Mouse (Mus musculus) frontal cortex, postnatal 36 days (tissue): ENCODE measurements around the gene Fastk.
A peak's percentile ranks its signal among the peaks of the same experiment; 100 is the strongest.
"Not testable (repeated sequence)": the region's sequence is repeated elsewhere in the genome, so short reads cannot be mapped to it uniquely, and the experiment has no call there.

Experiments
- DNase-seq, 2 experiments: peaks; one replicate each; pipeline ENCODE4 v3.0.0; 2022; ENCODE audit warnings: low spot score in 2 of 2

The Fastk gene

DNA sequence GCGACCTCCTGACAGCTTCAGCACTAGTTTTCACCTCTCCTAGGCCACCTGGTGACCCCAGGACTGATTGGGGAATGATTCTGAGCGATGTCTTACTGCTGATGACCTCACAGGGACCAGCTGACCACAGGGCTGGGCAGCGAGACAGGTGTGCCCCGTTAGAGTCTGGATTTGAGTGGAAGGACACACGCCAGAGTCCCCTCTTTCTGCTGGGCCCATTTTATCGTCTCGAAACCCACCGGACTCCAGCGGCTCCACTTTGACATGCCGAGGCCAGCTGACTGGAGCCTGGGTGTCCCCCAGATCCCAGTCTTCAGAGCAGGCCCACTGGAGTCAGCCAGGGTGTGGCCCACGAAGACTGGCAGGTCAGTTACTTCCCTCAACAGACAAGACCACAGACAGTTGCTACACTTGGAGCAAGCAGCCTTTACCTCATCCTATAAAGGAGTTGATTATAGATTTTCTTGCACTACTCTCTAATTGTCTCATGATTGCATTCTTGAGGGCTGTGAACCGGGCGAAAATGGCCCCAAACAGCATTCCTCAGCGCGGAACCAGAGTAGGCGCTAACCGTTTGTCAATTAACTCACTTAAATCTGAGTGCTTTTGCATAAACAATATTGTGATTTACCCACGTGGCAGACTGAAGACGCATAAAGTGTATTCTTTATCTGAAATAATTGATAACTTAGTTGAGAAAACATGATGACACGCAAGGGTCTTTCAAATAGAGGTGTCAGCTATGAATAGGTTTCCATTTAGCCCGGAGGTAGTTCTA is 20.9 kb downstream of the Fastk start:
- DNase-seq, result no peak

DNA sequence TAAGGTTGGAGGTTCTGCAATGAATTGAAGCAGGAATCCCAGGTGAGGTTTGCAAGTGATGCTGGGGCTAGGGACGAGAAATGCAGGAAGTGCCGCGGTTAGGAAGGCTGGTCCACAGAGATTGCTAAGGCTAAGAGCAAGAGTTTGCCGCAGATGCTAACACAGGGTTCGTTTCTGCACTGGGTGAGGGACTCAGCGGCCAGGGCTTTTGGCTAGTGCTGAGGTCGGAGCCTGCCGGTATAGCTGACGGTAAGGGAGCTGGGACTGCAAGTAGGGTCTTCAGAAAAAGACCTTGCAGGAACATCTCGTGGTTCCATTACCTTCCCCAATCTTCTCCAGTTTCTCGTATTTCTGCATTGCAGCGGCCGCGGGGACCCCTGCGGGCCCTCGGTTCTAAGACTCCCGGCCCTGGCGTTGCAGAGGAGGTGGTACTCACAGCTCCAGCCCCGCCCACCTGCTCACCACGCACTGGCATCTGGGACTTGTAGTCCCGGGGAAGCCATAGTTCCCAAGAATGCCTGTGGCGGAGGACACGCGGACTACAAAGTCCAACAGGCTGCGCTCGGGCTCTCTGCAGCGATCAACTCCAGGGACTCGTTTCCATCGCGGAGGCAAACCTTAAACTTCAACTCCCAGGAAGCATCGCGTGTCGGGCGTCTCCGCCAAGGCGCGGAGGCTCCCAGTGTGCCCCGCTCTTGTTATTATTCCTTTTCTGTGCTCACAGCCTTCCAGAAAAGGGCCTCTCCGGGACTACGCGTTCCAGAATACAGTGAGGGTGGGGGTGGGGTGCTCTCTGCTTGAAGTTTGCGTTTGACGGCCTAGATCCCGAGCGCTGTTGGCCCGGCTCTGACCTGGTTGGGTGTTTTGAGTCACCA is 21.7 kb downstream of the Fastk start, which contains the start of the genes Cdk5 and Slc4a2:
Gene Cdk5 (minus strand): TSS at position 402 of the 875 bp plus-strand sequence.
Gene Slc4a2 (plus strand): TSS at position 709 of the 875 bp plus-strand sequence.
- DNase-seq, result peak; percentile 99 to 100

DNA sequence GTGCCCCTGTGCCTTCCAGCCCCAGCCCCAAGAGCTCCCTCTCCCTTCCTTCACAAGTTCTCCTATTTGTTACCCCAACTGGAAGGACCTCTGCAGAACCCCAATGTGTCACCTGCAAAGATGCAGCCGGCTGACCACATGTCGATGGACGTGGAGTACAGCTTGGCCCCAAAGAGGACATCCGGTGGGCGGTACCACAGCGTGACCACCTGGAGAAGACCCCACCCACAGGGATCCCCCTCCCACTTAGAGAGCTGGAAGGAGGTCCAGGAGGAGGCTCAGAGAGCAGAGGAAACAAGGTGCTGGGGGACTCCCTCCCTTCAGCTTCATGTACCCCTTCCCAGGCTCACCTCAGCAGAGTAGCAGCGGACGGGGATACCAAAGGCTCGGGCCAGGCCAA is 24.7 kb downstream of the Fastk start:
- DNase-seq, result no peak

DNA sequence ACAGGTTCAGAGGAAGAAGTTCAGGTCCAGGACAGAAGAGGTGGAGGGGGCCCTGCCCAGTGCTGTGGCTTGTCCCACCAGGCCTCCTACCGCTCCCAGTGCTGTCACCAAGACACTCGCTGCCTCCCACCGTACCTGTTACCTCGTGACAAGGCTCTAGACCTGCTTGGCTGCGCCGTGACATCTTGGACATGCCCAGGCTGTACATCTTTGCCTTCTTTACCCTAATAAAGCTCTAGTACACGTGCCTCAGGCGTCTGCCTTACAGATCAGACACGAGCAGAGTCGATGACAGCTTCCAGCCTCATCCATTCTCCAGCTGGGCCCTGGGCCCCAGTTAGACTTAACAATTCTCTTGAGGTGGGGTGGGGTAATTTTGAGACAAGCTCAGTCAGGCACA is 27.5 kb downstream of the Fastk start:
- no peak for DNase-seq

DNA sequence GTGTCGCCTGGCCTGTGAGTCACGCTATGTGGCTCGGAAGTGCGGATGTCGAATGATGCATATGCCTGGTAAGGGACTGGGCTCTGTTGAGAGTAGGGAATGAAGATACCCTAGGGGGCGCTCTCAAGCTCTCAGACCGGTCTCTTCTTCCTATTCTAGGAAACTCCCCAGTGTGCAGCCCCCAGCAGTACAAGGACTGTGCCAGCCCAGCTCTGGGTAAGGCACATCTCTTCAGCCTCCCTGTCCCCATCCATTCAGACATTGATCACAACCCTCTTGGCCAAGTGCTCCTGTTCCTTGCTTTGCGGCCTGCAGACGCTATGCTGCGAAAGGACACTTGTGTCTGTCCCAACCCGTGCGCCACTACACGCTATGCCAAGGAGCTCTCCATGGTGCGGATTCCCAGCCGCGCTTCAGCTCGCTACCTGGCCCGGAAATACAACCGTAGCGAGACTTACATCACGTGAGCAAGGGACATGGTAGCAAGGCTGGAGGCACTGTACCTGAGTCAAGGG is 28.8 kb downstream of the Fastk start:
- peak in 1 of 2 experiments; percentile 78 for DNase-seq

DNA sequence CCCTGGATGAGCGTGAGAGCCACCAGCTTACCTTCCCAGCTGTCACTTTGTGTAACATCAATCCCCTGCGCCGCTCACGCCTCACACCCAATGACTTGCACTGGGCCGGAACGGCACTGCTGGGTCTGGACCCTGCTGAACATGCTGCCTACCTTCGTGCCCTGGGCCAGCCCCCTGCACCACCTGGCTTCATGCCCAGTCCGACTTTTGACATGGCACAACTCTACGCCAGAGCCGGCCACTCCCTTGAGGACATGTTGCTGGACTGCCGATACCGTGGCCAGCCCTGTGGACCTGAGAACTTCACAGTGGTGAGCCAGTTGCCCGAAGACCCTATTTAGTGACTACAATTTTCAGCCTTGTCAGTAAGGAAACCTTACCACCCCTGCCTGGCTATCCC is 31.1 kb downstream of the Fastk start:
- DNase-seq, result no peak

DNA sequence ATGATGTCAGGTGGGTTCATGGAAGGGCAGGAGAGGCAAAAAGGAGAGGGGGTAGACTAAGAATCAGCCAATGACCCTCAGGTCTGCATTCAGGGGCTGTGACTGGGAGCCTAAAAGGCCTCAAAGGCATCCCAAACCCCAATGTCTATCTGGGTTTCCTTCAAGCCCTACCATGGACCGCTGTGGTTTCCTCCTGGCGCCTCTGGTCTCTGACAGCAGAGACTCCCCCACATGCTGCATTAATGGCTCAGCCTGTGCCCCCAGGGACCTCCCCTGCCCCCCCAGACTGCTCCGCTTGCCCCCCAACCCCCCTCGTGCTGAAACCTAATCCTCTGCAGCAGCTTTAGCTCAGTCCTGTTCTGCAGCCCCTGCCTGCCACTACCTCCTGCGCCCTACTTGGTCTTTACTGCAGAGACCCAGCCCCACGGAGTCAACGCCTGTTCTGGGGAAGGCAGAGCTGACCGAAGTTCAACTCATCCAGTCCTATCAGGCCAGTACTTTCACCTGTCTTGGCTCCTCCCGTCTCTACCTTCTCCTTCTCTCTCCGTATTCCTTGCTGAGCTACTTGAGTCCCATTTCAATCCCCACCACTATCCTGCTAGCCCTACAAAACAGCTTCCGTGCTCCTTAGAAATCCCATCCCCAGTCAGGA is 31.9 kb downstream of the Fastk start, which contains the start of gene Asic3:
Gene Asic3 (plus strand): TSS at position 351 of the 652 bp plus-strand sequence.
- DNase-seq, result no peak

DNA sequence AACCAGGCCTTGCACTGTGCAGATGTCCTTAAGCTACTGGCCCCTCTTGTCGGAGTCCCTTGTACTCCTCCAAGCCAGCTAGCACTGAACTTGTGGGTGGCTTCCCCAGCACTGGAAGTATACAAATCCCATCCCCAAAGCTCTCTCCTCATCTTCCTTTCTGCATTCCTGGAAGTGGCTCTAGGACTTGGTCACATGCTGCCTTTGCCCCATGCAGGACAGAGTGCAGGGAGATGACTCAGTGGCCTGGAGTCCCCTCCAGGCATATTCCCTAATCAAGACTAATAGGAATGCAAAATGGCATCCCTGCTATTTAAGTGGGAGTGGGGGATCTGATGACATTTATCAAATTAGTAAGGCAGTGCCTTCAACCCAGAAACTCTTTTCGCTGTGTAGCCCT is 33.0 kb downstream of the Fastk start:
- no peak for DNase-seq

DNA sequence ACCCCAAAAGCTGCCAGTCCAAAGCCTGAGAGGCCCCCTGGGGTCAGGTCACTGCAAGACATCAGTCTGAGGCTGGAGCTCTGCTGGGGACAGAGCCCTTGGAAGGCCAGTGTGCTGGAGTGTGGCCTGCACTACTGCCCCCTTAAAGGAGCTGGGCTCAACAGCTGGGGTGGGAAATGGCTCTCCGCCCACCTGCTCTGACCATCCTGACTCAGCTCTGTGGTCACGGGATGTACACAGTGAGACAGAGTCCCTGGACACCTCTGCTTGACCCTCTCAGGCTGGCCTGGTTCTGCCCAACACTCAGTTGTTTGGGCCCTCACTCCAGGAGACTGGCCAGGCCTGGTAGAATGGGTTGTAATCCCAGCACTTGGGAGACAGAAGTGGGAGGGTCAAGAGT is 35.6 kb downstream of the Fastk start:
- DNase-seq, result no peak

DNA sequence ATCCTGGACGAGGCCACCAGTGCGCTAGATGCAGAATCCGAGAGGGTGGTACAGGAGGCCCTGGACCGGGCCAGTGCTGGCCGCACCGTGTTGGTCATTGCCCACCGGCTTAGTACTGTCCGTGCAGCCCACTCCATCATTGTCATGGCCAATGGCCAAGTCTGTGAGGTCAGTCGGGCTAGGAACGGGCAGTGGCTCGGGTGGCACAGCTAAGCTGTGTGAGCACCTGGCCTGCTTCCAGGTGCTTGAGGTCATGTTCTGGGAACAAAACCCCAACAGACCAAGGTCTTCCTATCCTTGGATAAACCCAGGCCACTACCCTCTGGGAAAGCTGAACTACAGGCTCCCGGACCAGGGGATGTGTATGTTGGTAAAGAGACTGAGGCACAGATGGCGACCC is 36.4 kb downstream of the Fastk start:
- DNase-seq, result no peak

DNA sequence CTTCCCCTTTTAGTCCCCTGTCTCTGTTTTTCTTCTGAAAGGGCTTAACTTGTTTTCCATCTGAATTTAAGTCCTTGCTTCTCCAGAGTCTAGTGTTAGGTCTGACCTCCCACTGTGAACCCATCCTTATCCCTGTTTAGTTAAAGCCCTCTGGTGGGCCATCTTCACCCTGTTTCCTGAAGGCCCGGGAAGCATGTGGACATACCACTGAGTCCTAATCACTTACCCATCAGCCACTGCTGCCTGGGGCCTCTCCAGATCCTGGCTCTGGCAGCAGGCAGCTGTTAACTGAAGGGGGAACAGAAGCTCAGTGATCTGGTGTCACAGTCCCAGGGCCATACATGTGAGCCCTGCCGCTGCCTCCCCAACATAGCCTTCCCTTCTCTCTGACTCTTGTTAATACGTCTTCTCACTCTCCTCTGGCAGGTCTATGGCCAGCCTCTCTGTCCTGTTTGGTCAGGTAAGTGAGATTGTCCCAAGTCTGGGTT is 39.7 kb downstream of the Fastk start:
- DNase-seq, result no peak

DNA sequence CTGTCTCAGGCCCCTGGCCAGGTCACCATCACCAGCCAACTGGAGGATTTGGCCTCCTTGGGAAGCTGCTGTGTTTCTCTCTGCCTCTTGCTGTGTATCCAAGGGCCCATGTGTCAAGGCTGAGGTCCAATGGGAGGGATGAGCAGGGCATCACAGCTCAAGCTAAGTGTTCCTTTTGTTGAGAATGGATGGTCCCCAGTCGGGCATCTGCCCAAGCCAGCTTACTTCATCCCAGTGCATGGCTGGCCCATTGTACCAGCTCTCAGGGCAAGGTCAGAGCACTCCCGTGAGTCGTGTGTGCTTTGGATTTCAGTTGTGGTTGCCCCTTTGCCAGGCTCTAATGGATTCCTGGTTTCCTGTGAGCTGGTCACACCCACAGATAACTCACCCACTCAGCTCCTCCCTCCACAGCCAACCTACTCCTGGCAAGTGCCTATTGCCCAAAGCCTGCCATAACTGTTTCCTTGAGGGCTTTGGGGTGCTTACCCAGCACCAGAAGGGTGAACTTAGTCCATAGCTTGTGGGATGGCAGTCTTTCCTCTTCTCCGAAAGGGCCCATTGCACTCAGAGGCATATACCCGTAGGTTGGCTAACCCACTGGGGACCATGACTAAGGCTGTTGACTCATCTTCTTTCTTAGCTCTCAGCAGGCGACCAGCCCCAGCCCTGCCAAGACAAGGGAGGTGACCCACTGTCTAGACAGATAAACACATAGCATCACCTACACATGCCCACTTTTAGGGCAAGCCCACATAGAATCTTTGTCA is 40.3 kb downstream of the Fastk start:
- no peak for DNase-seq

DNA sequence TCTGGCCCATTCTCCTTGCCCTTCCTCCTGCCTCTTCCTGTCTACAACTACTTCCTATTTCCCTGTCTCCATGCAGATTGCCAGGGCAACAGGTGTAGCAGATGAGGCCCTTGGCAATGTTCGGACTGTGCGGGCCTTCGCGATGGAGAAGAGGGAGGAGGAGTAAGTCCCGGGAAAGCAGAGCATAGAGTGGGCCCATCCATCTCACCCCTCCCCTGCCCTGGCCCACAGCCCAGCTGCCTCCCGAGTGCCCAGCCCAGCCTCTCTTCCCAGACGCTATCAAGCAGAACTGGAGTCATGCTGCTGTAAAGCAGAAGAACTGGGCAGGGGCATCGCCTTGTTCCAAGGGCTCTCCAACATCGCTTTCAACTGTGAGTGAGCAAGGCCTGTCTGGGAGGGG is 43.1 kb downstream of the Fastk start:
- DNase-seq, result no peak

DNA sequence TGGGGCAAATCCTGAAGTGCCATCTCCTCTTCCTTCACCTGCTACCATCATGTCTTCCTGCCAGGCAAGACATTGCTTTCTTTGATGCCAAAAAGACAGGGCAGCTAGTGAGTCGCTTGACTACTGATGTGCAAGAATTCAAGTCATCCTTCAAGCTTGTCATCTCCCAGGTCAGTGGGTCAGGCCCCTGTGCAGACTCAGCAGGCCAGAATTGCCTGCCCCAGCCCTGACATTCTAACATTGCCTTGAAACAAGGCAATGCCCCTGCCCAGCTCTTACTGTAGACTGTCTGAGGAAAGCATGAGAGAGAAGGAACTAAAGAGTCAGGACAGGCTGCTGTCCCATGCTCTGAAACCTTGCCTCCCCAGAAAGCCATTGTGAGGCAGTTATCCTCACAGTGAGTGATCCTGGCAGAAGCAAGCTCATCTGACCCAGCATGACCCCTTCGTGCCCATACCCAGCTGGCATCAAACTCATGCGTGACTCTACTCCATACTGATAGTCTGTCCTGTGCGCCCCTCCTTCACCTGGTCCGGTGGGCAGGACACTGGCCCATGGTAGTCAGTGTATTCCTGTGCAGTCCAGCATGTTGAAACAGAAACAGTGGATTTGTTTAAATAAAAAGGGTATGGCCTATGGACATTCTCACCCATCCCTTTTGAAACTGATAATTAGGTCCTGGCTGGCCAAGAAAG is 44.0 kb downstream of the Fastk start:
- DNase-seq, result no peak

DNA sequence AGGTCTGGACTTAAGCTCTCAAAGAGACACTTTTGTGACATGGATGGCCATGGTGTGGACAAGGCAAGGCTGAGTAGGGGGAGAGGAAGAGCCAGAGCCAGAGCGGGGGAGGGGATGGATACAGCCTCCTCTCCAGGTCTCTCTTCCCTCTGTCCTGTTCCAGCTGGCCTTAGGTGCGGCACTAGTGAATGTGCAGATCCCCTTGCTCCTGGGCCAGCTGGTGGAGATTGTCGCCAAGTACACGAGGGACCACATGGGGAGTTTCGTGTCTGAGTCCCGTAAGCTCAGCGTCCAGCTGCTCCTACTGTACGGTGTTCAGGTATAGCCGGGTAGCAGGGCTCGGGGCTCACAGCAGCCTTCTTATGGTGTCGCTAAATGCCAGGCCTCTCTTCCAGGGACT is 44.7 kb downstream of the Fastk start:
- no peak for DNase-seq

DNA sequence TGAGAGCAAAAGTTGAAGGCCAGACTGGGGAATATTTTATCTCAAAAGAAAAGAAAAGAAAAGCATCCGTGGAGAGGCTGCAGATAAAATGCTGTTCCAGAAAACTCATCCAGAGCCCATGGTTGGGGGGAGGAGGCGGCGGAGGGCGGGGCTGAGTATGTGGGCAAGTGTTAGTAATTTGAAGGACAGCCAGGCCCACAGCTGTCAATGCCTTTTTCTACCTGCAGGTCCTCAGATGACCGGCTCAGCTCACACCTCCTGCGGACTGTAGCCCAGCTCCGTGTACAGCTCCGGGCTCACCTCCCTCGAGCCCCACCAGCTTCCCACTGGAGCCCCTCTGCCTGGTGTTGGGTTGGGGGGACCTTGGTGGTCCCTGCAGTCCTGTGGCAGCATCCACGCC is 45.4 kb downstream of the Fastk start:
- DNase-seq, result no peak

DNA sequence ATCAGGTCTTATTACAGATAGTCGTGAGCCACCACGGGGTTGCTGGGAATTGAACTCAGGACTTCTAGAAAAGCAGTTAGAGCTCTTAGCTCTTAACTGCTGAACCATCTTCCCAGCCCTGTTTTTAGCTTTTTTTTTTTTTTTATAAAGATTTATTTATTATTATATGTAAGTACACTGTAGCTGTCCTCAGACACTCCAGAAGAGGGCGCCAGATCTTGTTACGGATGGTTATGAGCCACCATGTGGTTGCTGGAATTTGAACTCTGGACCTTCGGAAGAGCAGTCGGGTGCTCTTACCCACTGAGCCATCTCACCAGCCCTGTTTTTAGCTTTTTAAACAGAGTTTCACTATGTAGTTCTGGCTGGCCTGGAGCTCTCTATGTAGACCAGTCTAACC is 48.8 kb downstream of the Fastk start:
- not testable (repeated sequence) for DNase-seq

DNA sequence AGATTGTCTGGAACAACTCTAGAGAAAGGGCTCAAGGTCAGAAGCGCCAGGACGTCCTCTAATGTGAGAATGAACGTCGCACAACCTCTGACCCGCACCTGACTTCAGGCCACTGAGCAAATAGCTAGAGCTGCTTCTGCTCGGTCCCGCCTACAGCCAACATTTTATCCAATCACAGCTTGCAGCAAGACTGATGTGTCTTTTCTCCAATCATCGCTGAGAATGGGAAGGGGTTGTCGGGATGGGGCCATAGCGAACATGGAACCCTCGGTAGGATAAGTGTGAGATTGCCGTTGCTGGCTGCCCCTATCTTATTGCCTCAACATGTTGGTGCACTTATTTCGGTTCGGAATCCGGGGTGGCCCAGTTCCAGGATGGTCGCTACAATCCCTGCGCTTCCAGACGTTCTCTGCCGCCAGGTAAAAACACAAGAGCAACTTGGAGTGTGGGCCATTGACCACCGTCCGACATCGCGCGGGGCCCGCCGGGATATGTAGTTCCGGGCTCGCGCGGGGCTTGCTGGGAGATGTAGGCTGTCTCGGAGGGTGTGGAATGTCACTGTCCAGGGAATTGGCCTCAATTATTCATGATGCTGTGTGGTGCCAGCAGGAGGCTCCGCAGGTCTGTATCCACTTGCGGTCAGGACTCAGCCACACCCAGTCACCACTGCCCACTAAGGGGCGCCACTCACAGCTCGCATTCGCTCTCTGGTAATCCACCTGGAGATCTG is 50.8 kb downstream of the Fastk start:
- peak; percentile 95 to 98 for DNase-seq

DNA sequence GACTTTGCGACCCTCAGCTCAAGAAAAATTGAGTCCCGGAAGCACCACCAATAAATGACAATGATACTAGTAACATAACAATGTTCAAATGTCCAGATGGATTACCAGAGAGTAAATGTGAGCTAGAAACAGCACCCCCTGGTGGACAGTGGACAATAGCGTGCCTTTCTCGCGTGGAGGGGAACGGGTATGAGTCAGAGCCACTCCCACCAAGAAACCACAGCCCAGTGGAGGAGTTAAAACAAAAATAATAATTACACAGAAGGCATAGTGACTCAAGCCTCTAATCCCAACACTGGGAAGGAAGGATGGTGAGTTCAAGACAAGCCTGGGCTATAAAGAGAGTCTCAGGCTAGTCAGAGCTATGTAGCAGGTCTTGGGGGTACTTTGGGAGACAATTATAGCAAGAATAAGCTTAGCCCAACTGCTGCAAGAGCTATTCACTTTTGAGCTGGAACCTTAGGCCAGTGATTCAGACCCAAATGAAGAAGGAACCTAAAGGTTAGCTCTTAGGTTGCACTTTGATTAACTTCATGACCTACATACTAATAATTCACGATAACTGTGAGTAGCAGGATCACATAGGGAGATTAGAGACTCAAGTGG is 51.6 kb downstream of the Fastk start, which contains the start of gene Abcb8:
Gene Abcb8 (plus strand): TSS at position 272 of the 606 bp plus-strand sequence.
- DNase-seq, result peak; percentile 85 to 90
